Mouse (Mus musculus) intestine, embryonic 14.5 days (tissue): Measurements from ENCODE around the gene Plekhm3. TPM values are rescaled to one million over a fixed set of nuclear protein-coding genes. Genes with fewer than 3 reads are reported as not detected.
"Not testable (repeated sequence)": the region's sequence is repeated elsewhere in the genome, so short reads cannot be mapped to it uniquely, and the experiment has no call there.

Experiments
- ATAC-seq: fragments of 200-750 bp; cut with Nextera tagmentation; replicated peaks from 2 replicates; pipeline ENCODE4 v1.8.0; 2017; ENCODE audit warnings: low read depth, moderate number of reproducible peaks, moderate TSS enrichment, moderate library complexity; ENCODE audit not compliant: low FRiP score, low TSS enrichment
- DNase-seq: peaks from one replicate; pipeline ENCODE4 v3.0.0-alpha.2; 2018; ENCODE audit warnings: low spot score
- H3K27ac ChIP-seq: fragments of 300-500 bp; sonication (generic); 2 replicates; pipeline ENCODE4 v1.5.1; 2014; ENCODE audit warnings: low read depth, mild to moderate bottlenecking, control low read depth
- H3K27me3 ChIP-seq: fragments of 300-500 bp; sonication (generic); replicated peaks from 2 replicates; pipeline ENCODE4 v1.6.1; 2014; ENCODE audit warnings: low read length, control low read depth; ENCODE audit not compliant: control insufficient read depth, insufficient read depth
- H3K36me3 ChIP-seq: fragments of 300-500 bp; sonication (generic); 2 replicates; pipeline ENCODE4 v1.6.1; 2014; ENCODE audit warnings: low read length, control low read depth; ENCODE audit not compliant: control insufficient read depth, insufficient read depth
- H3K4me1 ChIP-seq: fragments of 300-500 bp; sonication (generic); replicated peaks from 2 replicates; pipeline ENCODE4 v1.6.1; 2014; ENCODE audit warnings: low read length, control low read depth, mixed read lengths; ENCODE audit not compliant: control insufficient read depth, insufficient read depth
- H3K4me2 ChIP-seq: fragments of 300-500 bp; sonication (generic); 2 replicates; pipeline ENCODE4 v1.6.1; 2014; ENCODE audit warnings: low read length
- H3K4me3 ChIP-seq: fragments of 300-500 bp; sonication (generic); 2 replicates; pipeline ENCODE4 v1.5.1; 2014; ENCODE audit warnings: low read depth, low read length, control low read depth, mixed read lengths
- H3K9ac ChIP-seq: fragments of 300-500 bp; sonication (generic); 2 replicates; pipeline ENCODE4 v1.6.1; 2014; ENCODE audit warnings: mild to moderate bottlenecking, low read length
- H3K9me3 ChIP-seq: fragments of 300-500 bp; sonication (generic); 2 replicates; pipeline ENCODE4 v1.6.1; 2016; ENCODE audit warnings: low read length, control low read depth; ENCODE audit not compliant: control insufficient read depth
- WGBS: fragments of 180-500 bp; shearing (Covaris S2); extraction: QIAGEN DNeasy Blood & Tissue Kit; methylation state at CpG from one replicate; pipeline ENCODE4 v1.1.7; 2014; 5-methylcytosine and 5-hydroxymethylcytosine counted together
- polyA plus RNA-seq: library from polyadenylated mRNA; unstranded; fragments of >200 nt; fragmentation: Nextera tagmentation; extraction: Ambion mirVana; gene quantifications from 2 replicates; pipeline ENCODE4 v1.2.1, GENCODE M21; 2014

Plekhm3 gene
- polyA plus RNA-seq, 1 experiment from 2014 or later = 8.2 TPM

DNA sequence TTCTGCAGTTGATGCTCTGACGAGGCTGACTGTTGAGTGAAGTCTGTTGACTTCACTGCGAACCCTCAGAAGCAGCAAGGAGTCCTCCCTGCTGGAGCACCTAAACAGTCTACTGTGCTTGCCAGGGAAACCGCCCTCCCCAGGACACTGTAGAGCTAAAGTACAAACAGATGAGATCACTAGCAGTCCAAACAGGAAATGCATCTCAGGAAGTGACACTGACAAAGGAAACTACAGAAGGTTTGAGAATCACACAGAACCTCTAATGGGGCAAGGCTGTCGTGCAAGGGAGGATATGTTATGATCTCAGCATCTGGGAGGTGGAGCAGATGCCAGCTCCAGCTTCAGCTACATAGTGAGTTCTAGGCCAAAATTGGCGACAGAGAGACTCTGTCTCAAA lies 14.1 kb upstream of the Plekhm3 start:
- Histone ChIP-seq H3K4me3 (no peak overlapping the region), H3K9me3 (no peaks in the 10 kb centered on the region), H3K9ac (no peak overlapping the region), H3K27me3 (no peaks in the 10 kb centered on the region), H3K4me1 (no peaks in the 10 kb centered on the region), H3K4me2 (no peak overlapping the region), H3K36me3 (no peaks in the 10 kb centered on the region), H3K27ac (no peak overlapping the region)
- no peak for ATAC-seq
- DNase-seq = no peak
- WGBS = 60% methylated on average over 5 of the region's 5 CpGs

DNA sequence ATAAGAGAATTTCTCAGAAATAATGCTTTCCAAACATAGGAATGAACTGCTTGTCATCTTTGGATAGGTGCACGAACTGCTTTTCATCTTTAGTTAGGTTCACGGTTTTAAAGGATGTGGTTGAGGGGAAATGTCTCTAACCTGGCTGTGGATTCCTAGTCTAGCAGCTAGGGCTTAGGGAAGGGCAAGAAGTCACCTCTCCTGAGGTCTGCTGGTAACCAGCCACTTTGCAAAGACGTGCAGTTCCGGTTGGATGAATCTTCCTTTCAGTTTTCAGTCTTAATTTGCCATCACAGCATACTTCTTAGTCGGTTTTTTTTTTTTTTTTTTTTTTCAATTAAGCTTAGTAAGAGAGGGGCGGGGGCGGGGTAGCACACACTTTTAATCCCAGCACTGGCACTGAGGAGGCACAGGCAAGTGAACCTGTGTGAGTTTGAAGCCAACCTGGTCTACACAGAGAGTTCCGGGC lies 431 bp upstream of the Plekhm3 start:
- Histone ChIP-seq H3K4me2 (peak overlapping the region; percentile 59), H3K9me3 (peaks cover 3% of the 10 kb centered on the region; the same call in 1 of the 2 replicates), H3K36me3 (no peaks in the 10 kb centered on the region), H3K4me1 (no peaks in the 10 kb centered on the region), H3K9ac (peak overlapping the region; percentile 68), H3K4me3 (peak overlapping the region; percentile 68), H3K27me3 (no peaks in the 10 kb centered on the region), H3K27ac (peak overlapping the region; percentile 34; the same call in 1 of the 2 replicates)
- ATAC-seq (no peak), DNase-seq (no peak)
- 53% methylated on average over 8 of the region's 8 CpGs for whole genome bisulfite sequencing

DNA sequence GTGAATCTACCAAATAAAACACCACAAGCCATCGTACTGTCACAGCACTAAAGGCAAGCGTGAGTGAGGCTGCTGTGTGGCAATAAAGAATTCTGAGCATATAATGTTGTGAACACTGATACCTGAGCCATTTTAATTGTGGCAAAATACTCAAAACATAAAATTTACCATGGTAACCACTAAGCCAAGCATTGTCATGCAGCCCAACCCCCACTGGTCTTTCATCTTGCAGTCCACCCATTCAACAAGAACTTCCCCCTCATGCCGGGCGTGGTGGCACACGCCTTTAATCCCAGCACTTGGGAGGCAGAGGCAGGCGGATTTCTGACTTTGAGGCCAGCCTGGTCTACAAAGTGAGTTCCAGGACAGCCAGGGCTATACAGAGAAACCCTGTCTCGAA lies 1.8 kb downstream of the Plekhm3 start:
- H3K9ac ChIP-seq, H3K4me2 ChIP-seq, H3K4me3 ChIP-seq, H3K4me1 ChIP-seq, H3K36me3 ChIP-seq, H3K27ac ChIP-seq, ATAC-seq, H3K27me3 ChIP-seq, H3K9me3 ChIP-seq: not testable (repeated sequence)
- DNase-seq = peak; percentile 46
- 89% methylated on average over 7 of the region's 7 CpGs for WGBS

DNA sequence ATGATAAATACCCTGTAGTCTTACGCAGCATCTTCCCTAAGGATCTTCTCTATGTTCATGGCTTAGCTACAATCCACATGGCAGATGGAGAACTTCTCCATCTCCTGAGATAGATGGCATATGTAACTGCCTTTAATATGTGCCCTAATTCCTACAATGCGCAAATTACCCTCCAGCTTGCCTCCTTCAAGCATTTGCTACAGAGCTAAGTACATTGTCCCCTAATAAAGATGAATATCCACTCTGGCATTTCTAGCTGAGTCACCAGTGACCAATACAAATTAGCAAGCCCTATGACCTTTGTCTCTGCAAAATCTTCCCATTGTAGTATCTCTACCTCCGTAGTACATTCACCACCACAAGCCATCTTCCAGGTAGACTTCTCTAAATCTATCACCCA lies 6.4 kb downstream of the Plekhm3 start:
- 90% methylated on average over 3 of the region's 3 CpGs for WGBS
- H3K9ac ChIP-seq = no peak overlapping the region
- H3K27ac ChIP-seq = no peak overlapping the region
- no peak overlapping the region for H3K4me3 ChIP-seq
- H3K4me2 ChIP-seq = no peak overlapping the region
- ATAC-seq (no peak), DNase-seq (no peak)
- no peaks in the 10 kb centered on the region for H3K9me3 ChIP-seq
- no peaks in the 10 kb centered on the region for H3K4me1 ChIP-seq
- H3K36me3 ChIP-seq = no peaks in the 10 kb centered on the region
- H3K27me3 ChIP-seq = no peaks in the 10 kb centered on the region

DNA sequence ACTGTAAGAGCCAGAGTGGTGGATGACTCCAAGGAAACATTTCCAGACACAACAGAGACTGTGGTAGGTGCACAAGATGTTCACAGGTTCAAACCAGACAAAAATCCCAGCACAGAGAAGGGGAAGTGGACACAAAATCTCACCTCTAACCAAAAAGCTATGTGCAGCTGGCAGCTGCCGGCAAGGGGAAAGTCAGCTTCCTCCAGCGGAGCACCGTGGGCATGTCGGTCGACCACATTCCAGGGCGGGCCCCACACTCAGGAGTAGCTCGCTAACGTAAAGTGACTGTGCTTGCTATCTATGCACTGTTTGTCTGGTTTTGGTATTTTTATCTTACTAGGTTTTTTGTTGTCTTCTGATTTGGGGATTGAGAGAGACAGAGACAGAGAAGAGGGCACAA lies 7.2 kb downstream of the Plekhm3 start:
- H3K9me3 ChIP-seq = no peaks in the 10 kb centered on the region
- no peak overlapping the region for H3K9ac ChIP-seq
- H3K36me3 ChIP-seq = no peaks in the 10 kb centered on the region
- DNase-seq (peak; percentile 56), ATAC-seq (no peak)
- H3K27me3 ChIP-seq = no peaks in the 10 kb centered on the region
- no peak overlapping the region for H3K4me2 ChIP-seq
- H3K4me3 ChIP-seq = no peak overlapping the region
- no peak overlapping the region for H3K27ac ChIP-seq
- 58% methylated on average over 8 of the region's 8 CpGs for WGBS
- H3K4me1 ChIP-seq = no peaks in the 10 kb centered on the region

DNA sequence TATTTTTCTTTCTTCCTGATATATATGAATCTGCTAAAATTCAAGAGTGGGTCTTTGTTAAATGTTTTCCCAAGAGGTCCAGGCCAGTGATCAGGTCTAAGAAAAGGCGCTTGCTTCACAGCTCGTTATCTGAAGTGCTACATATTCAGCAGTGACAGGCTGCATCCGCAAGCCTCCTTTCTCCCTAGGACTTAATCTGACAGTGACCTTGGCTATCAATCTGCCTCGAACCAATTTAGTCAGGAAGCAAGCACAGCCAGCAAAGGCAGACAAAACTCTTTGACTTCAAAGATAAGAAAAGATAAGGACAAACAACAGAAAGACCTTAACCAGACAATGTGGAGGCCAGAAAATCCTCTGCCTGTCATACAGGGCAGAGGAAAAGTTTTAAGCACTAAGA lies 10.5 kb downstream of the Plekhm3 start:
- Histone ChIP-seq H3K4me3 (no peak overlapping the region), H3K27ac (no peak overlapping the region), H3K4me2 (no peak overlapping the region), H3K27me3 (no peaks in the 10 kb centered on the region), H3K4me1 (no peaks in the 10 kb centered on the region), H3K9me3 (0 out of 2 replicates have a peak, but pooled peaks cover 4% of the 10 kb centered on the region), H3K9ac (no peak overlapping the region), H3K36me3 (no peaks in the 10 kb centered on the region)
- ATAC-seq (no peak), DNase-seq (peak; percentile 29)
- 39% methylated on average over 4 of the region's 4 CpGs for WGBS

DNA sequence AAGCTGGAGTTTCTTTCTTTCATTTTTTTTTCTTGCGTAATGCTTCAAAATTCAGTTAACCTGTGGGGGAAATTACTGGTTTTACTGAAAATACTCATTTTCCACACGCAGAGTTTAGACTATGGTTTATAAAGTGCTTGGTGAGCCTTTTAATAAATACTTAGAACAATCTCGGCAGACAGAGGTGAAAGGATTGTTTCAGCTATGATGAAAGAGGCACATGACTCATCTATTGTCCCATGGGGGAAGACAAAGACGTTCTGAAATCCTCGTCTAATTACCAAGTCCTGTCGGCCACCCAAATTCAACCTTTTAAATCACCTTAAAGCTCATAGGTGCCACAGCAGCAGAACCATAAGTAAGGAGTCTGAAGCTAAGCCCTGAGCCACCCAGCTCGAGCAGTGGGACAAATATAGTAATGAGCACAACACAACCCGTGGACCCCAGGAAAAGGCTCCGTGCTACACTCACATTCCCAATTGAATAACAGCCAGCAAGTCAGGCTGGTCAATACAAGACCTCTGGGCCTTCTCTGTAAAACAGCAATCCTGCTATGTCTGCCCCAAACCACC lies 11.3 kb downstream of the Plekhm3 start:
- no peak overlapping the region for H3K27ac ChIP-seq
- H3K4me3 ChIP-seq = no peak overlapping the region
- H3K4me1 ChIP-seq = no peaks in the 10 kb centered on the region
- H3K9me3 ChIP-seq = 0 out of 2 replicates have a peak, but pooled peaks cover 4% of the 10 kb centered on the region
- no peak overlapping the region for H3K9ac ChIP-seq
- ATAC-seq (no peak), DNase-seq (peak; percentile 4)
- H3K27me3 ChIP-seq = no peaks in the 10 kb centered on the region
- 74% methylated on average over 9 of the region's 9 CpGs for WGBS
- no peaks in the 10 kb centered on the region for H3K36me3 ChIP-seq
- no peak overlapping the region for H3K4me2 ChIP-seq

DNA sequence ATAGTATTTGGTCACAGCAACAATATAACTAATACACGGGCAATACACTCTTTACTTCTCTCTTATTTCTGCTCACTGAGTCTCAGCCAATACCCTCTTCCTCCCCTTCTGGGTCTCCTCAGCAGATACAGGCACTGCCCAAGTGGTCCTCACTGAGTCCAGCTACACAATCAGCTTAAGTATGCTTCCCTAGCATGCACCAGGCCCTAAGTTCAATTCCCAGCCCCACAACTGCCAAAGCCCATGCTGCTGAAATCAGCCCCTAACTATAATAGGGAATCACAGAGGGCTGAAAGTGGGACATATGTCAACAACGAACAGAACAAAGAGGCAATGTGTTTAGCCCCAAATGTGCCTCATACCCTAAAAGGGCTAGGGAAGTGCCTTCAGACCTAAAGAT lies 11.9 kb downstream of the Plekhm3 start:
- Histone ChIP-seq H3K4me2 (no peak overlapping the region), H3K4me3 (no peak overlapping the region), H3K9ac (no peak overlapping the region), H3K36me3 (no peaks in the 10 kb centered on the region), H3K27me3 (no peaks in the 10 kb centered on the region), H3K9me3 (0 out of 2 replicates have a peak, but pooled peaks cover 4% of the 10 kb centered on the region), H3K4me1 (no peaks in the 10 kb centered on the region), H3K27ac (no peak overlapping the region)
- WGBS = 88% methylated on average over 2 of the region's 2 CpGs
- ATAC-seq (no peak), DNase-seq (no peak)
